Mouse (Mus musculus) megakaryocyte, embryonic 14.5 days (primary cell): ENCODE results near the gene Sirt4. TPM values are rescaled to one million over a fixed set of nuclear protein-coding genes. Genes with fewer than 3 reads are reported as not detected.
"Not testable (repeated sequence)": the region's sequence is repeated elsewhere in the genome, so short reads cannot be mapped to it uniquely, and the experiment has no call there.

Experiments
- H3K27me3 ChIP-seq: replicated peaks from 2 replicates; pipeline ENCODE3; 2012; ENCODE audit warnings: inconsistent platforms
- H3K36me3 ChIP-seq: replicated peaks from 2 replicates; pipeline ENCODE3; 2012; ENCODE audit warnings: low read length, inconsistent platforms, mixed read lengths
- H3K4me1 ChIP-seq: 2 replicates; pipeline ENCODE4 v1.6.1; 2012; ENCODE audit warnings: inconsistent platforms
- H3K4me3 ChIP-seq: replicated peaks from 2 replicates; pipeline ENCODE3; 2012; ENCODE audit warnings: moderate library complexity, mild to moderate bottlenecking, inconsistent platforms
- H3K9me3 ChIP-seq: 2 replicates; pipeline ENCODE4 v1.6.1; 2012; ENCODE audit warnings: inconsistent platforms
- FLI1 ChIP-seq: IDR thresholded peaks from 2 replicates; pipeline ENCODE4 v1.6.1; 2012; ENCODE audit warnings: low read length, inconsistent platforms, mixed read lengths
- GATA1 ChIP-seq: IDR thresholded peaks from 3 replicates; pipeline ENCODE4 v1.6.1; 2012; ENCODE audit warnings: mixed read lengths, low read length, inconsistent platforms, borderline replicate concordance
- polyA plus RNA-seq: library from polyadenylated mRNA; stranded (reverse); fragments of >175 nt; gene quantifications from 2 replicates; pipeline ENCODE4 v1.2.3, GENCODE M21; 2012; ENCODE audit warnings: low replicate concordance; ENCODE audit not compliant: insufficient read depth

The Sirt4 gene
- polyA plus RNA-seq, 1 experiment: 3.1 TPM

DNA sequence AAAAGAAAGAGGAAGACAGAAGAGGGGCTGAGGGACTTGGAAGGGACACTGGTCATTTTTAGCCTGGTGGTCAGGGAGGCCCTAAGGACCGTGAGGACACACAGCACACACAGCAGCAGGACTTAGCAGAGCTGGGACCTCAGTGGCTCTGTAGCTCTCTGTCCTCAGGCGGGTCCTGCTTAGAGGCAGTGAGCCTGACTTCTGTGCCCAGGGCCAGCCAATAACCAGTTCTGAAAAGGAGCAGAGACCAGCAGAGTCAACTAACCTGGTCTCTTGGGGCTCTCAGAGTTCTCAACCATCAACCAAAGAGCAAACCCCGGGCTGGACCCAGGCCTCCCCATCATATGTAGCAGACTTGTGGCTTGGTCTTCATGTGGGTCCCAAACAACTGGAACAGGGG lies 35.3 kb downstream of the Sirt4 start:
- Histone ChIP-seq H3K36me3 (no peaks in the 10 kb centered on the region), H3K4me3 (no peak overlapping the region), H3K9me3 (no peaks in the 10 kb centered on the region), H3K27me3 (peaks cover 64% of the 10 kb centered on the region), H3K4me1 (peaks cover 10% of the 10 kb centered on the region)
- no peak for TF ChIP-seq FLI1
- no peak for TF ChIP-seq GATA1

- Histone ChIP-seq H3K4me1 (peaks cover 10% of the 10 kb centered on the region), H3K36me3 (no peaks in the 10 kb centered on the region), H3K27me3 (peaks cover 57% of the 10 kb centered on the region), H3K4me3 (no peak overlapping the region), H3K9me3 (no peaks in the 10 kb centered on the region)
- TF ChIP-seq FLI1 (no peak), GATA1 (no peak)
These were observed 37.4 kb downstream of the Sirt4 start for GRCm38 (mm10) chr5:115447108-115447507.

DNA sequence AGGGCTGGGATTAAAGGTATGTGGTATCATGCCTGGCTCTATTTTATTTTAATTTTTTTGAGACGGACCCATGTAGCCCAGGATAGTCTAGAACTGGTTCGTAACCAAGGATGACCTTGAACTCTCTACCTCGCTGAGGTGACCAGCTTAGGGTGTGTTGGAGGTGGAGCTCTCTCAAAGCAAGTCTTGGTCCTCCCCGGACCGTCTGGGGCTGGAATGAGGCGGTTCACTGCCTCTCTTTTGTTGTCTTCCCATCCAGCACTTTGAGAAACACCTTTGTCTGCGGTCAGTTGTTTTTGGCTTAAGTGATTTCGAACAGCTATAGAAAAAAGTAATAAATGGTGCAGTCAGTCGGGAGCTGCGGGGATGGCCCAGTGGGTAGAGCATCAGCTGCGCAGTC lies 40.4 kb downstream of the Sirt4 start:
- TF ChIP-seq FLI1: no peak
- TF ChIP-seq GATA1: no peak
- no peak overlapping the region for H3K4me3 ChIP-seq

DNA sequence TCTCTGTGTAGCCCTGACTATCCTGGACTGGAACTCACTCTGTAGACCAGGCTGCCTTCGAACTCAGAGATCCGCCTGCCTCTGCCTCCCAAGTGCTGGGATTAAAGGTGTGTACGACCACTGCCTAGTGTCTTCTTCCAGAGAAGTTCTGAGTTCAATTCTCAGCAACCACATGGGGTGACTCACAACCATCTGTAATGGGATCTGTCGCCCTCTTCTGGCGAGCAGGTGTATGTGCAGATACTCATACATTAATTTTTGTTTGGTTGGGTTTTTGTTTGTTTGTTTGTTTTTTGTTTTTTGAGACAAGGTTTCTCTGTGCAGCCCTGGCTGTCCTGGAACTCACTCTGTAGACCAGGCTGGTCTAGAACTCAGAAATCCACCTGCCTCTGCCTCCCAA lies 41.9 kb downstream of the Sirt4 start:
- H3K36me3 ChIP-seq, H3K4me3 ChIP-seq, H3K9me3 ChIP-seq, H3K4me1 ChIP-seq: not testable (repeated sequence)
- peaks cover 60% of the 10 kb centered on the region for H3K27me3 ChIP-seq

More for the DNA sequence above, 40.4 kb downstream of the Sirt4 start:
- H3K4me1 ChIP-seq: peaks cover 4% of the 10 kb centered on the region; the same call in 1 of the 2 replicates
- no peaks in the 10 kb centered on the region for H3K9me3 ChIP-seq
- H3K27me3 ChIP-seq: peaks cover 52% of the 10 kb centered on the region
- no peaks in the 10 kb centered on the region for H3K36me3 ChIP-seq

GRCm38 (mm10) chr5:115441205-115441849 lies 43.2 kb downstream of the Sirt4 start:
- H3K9me3 ChIP-seq: no peaks in the 10 kb centered on the region
- H3K4me1 ChIP-seq: peaks cover 6% of the 10 kb centered on the region; the same call in 1 of the 2 replicates
- no peaks in the 10 kb centered on the region for H3K36me3 ChIP-seq
- peaks cover 63% of the 10 kb centered on the region for H3K27me3 ChIP-seq
- TF ChIP-seq GATA1: no peak
- TF ChIP-seq FLI1: no peak
- no peak overlapping the region for H3K4me3 ChIP-seq

DNA sequence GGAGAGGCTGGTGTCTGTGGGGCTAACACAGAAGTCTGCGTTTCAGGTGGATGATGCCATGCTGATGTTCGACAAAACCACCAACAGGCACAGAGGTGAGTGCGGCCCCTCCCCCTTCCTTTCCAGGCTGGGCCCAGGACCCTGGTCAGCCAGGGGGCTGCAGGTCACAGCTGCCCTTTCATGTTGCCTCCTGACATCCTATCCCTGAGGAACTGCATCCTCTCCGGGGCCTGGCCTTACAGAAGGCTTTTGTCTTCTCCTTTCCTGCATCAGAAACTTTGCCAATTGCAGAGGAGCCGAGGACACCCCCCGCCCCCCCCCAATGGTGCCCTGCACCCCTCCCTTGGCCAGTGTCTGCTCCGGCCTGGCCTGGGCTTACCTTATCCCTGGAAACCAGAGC lies 45.9 kb downstream of the Sirt4 start:
- Histone ChIP-seq H3K4me1 (peaks cover 8% of the 10 kb centered on the region; the same call in 1 of the 2 replicates), H3K27me3 (peaks cover 73% of the 10 kb centered on the region), H3K9me3 (no peaks in the 10 kb centered on the region), H3K4me3 (no peak overlapping the region), H3K36me3 (no peaks in the 10 kb centered on the region)
- TF ChIP-seq GATA1 (no peak), FLI1 (no peak)

DNA sequence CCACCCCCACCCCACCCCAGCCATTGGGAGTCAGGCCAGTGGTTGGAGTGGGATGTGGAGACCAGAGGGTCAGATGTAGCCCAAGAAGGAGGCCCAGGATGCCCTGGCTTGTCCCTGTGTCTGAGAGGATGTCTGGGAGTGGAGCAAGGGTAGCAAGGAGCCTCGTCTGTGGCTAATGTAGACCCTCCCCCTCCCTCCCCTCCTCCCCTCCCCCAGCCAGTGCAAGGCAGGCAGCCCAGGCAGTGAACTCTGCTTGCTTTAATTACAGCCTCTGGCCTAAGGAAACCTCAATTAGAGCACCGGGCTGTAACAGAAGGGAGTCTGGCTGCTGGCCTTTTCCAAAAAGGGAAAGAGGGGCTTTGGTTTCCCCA lies 46.6 kb downstream of the Sirt4 start:
- no peak for TF ChIP-seq FLI1
- no peak for TF ChIP-seq GATA1
- H3K27me3 ChIP-seq: peaks cover 78% of the 10 kb centered on the region
- H3K4me1 ChIP-seq: peaks cover 8% of the 10 kb centered on the region; the same call in 1 of the 2 replicates
- H3K36me3 ChIP-seq: no peaks in the 10 kb centered on the region
- H3K9me3 ChIP-seq: no peaks in the 10 kb centered on the region
- H3K4me3 ChIP-seq: no peak overlapping the region

GRCm38 (mm10) chr5:115437242-115437944 lies 47.1 kb downstream of the Sirt4 start:
- no peak for TF ChIP-seq GATA1
- no peak for TF ChIP-seq FLI1
- Histone ChIP-seq H3K4me1 (peaks cover 8% of the 10 kb centered on the region; the same call in 1 of the 2 replicates), H3K36me3 (no peaks in the 10 kb centered on the region), H3K9me3 (no peaks in the 10 kb centered on the region), H3K4me3 (no peak overlapping the region), H3K27me3 (peaks cover 83% of the 10 kb centered on the region)

GRCm38 (mm10) chr5:115436421-115437124 lies 48.0 kb downstream of the Sirt4 start:
- TF ChIP-seq GATA1 (no peak), FLI1 (no peak)
- H3K4me1 ChIP-seq: peaks cover 11% of the 10 kb centered on the region
- H3K9me3 ChIP-seq: no peaks in the 10 kb centered on the region
- H3K36me3 ChIP-seq: no peaks in the 10 kb centered on the region
- peaks cover 91% of the 10 kb centered on the region for H3K27me3 ChIP-seq
- H3K4me3 ChIP-seq: no peak overlapping the region

- Histone ChIP-seq H3K9me3 (no peaks in the 10 kb centered on the region), H3K27me3 (peaks cover 94% of the 10 kb centered on the region), H3K4me3 (no peak overlapping the region), H3K36me3 (no peaks in the 10 kb centered on the region), H3K4me1 (peaks cover 13% of the 10 kb centered on the region)
- TF ChIP-seq FLI1: no peak
- TF ChIP-seq GATA1: no peak
These were observed 48.7 kb downstream of the Sirt4 start for GRCm38 (mm10) chr5:115435755-115436379.
